In the genomic region with DNA sequence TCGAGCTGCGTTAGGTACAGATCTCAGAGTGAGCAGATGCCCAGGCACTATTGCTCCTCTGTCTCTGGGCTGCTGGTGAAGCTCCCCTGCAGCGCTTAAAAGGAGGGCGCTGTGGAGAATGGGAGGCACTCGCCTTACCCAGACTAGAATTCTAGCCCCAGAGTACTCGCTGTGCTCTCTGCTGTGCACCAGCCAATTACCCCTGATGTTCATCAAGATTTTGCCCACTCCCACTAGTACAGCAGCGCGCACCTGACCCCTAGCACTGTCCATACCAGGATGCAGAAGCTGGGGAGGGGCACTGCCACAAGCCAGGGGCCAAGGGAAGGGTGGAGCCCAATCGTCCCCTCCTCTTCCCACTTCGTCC, we compare ENCODE assay signal across 9 mouse cellular contexts. TPM values are rescaled to one million over a fixed set of nuclear protein-coding genes. Genes with fewer than 3 reads are reported as not detected.
A peak's percentile ranks its signal among the peaks of the same experiment; 100 is the strongest.
DNase-seq lines count a peak whose midpoint lies in the region; ATAC-seq and TF ChIP-seq lines count a peak whose summit lies in the region.
"Had no signal": no experiment of that assay in that cellular context is flagged by ENCODE, and none has a peak within 500 bp of the region (broad histone marks: within the 10 kb centered on the region; RNA-seq: fewer than 3 reads in every experiment).

No protein-coding gene starts in this region.

- CTCF ChIA-PET in Patski (lab: Charles Lee), result interaction anchor here (0.7 to 5.1 kb wide), 14 partner anchors 9 to 55 kb away, joined by 3 to 67 read pairs (median 4); a partner anchor contains a TSS

- no peak overlapping the region for H3K9ac ChIP-seq in heart, embryonic 14.5 days (ENCODE audit: low read length)
- peak overlapping the region; percentile 31; the same call in 1 of the 2 replicates for H3K9ac ChIP-seq in forebrain, postnatal 0 days

- intact Hi-C loops in heart, postnatal 10 days (cut with DNase I), result loop anchor here (1.0 kb wide), 1 partner anchor 26 kb away; no protein-coding TSS in a partner anchor

- H3K4me2 ChIP-seq in heart, embryonic 14.5 days (ENCODE audit: low read length), result peak overlapping the region; percentile 52
- H3K4me2 ChIP-seq in forebrain, postnatal 0 days (ENCODE audit: low read depth), result peak overlapping the region; percentile 41

- peak overlapping the region; percentile 3 to 9; a peak in 2 of 4 replicates for H3K4me3 ChIP-seq in heart, embryonic 14.5 days (ENCODE audit: control insufficient read depth in 1 of 2, insufficient read depth in 1 of 2, low read depth in 1 of 2, low read length in 2 of 2)
- no peak overlapping the region for H3K4me3 ChIP-seq in forebrain, postnatal 0 days (ENCODE audit: low read depth, low read length)

- POLR2A ChIA-PET in Patski (lab: Charles Lee), result interaction anchor here (1.1 to 1.9 kb wide), 4 partner anchors 9 to 27 kb away, joined by 3 to 8 read pairs (median 8); a partner anchor contains a TSS

- in situ Hi-C loops in Patski (cut with MboI; ENCODE audit: low pct_unique_long_range_greater_than_20kb), result no loop called here

- TF ChIP-seq CTCF in Patski (IDR thresholded peaks at IDR 0.05), result no peak
- no peak for TF ChIP-seq CTCF in forebrain, postnatal 0 days (IDR thresholded peaks at IDR 0.05; ENCODE audit: low read depth)

- H3K9me3 ChIP-seq in heart, embryonic 14.5 days (ENCODE audit: control insufficient read depth, low read length), result no peaks in the 10 kb centered on the region
- no peaks in the 10 kb centered on the region for H3K9me3 ChIP-seq in forebrain, postnatal 0 days (ENCODE audit: low read length)

- H3K27ac ChIP-seq in heart, embryonic 14.5 days (replicated peaks in 1 of 2; ENCODE audit: control insufficient read depth in 1 of 2, insufficient read depth in 1 of 2, low read depth in 2 of 2, low read length in 2 of 2), result no peak overlapping the region
- no peak overlapping the region for H3K27ac ChIP-seq in forebrain, postnatal 0 days (ENCODE audit: low read depth, low read length)

- peak; percentile 21; the same call in 1 of the 2 replicates for ATAC-seq in heart, embryonic 14.5 days (ENCODE audit: insufficient number of reproducible peaks, insufficient read depth, low FRiP score, low read depth)
- peak; percentile 48 for ATAC-seq in Patski
- peak; percentile 53 for ATAC-seq in forebrain, postnatal 0 days
- peak; percentile 73 for ATAC-seq in megakaryocyte-erythroid progenitor cell, adult 5-6 weeks (replicated peaks; ENCODE audit: low FRiP score, low TSS enrichment, poor library complexity, severe bottlenecking)

- 5% methylated on average over 10 of the region's 10 CpGs for WGBS in heart, embryonic 14.5 days
- WGBS in forebrain, postnatal 0 days, result 2% methylated on average over 9 of the region's 10 CpGs

- no peak for DNase-seq in heart, postnatal 10 days
- DNase-seq in Patski (ENCODE audit: low read depth, low spot score), result no peak
- no peak for DNase-seq in forebrain, postnatal 0 days
- DNase-seq in B cell, adult 2 months, result no peak
- DNase-seq in MN1 (ENCODE audit: low spot score), result no peak
- no peak for DNase-seq in layer of hippocampus, postnatal 36 days

- 0 out of 2 replicates have a peak, but pooled peaks cover 2% of the 10 kb centered on the region for H3K27me3 ChIP-seq in heart, embryonic 14.5 days (ENCODE audit: control insufficient read depth, insufficient read depth, low read length)
- H3K27me3 ChIP-seq in Patski, result no peaks in the 10 kb centered on the region
- H3K27me3 ChIP-seq in forebrain, postnatal 0 days (ENCODE audit: insufficient read depth, low read length), result no peaks in the 10 kb centered on the region

- no peaks in the 10 kb centered on the region for H3K36me3 ChIP-seq in heart, embryonic 14.5 days (ENCODE audit: control insufficient read depth, insufficient read depth, low read length)
- H3K36me3 ChIP-seq in forebrain, postnatal 0 days (ENCODE audit: insufficient read depth), result no peaks in the 10 kb centered on the region

- H3K4me1 ChIP-seq in heart, embryonic 14.5 days (ENCODE audit: control insufficient read depth in 2 of 2, insufficient read depth in 2 of 2, low read length in 2 of 2), result peaks cover 11 to 15% of the 10 kb centered on the region in 2 experiments
- no peaks in the 10 kb centered on the region for H3K4me1 ChIP-seq in forebrain, postnatal 0 days (ENCODE audit: insufficient read depth)

RNA-seq across cellular contexts. Expression of a gene that starts 10.3 kb away (rescaled TPM):
- 46.8 and 48.9 TPM in 2 replicates for polyA plus RNA-seq in heart, embryonic 14.5 days (2014; fragmentation: Nextera tagmentation; extraction: Ambion mirVana)
- 10 to 100 TPM; 39.4 to 43.2 TPM for total RNA-seq in heart, postnatal 10 days (2021)
- 35.2 TPM for polyA plus RNA-seq in Patski (2021)
- 37.8 and 42.5 TPM in 2 replicates for total RNA-seq in forebrain, postnatal 0 days (2014; rRNA removed)
- polyA plus RNA-seq in forebrain, postnatal 0 days (2015; fragmentation: Nextera tagmentation; extraction: Ambion mirVana), result 39.8 and 39.9 TPM in 2 replicates
- 39.5 and 41.5 TPM in 2 replicates for total RNA-seq in megakaryocyte-erythroid progenitor cell, adult 5-6 weeks (2014; fragmentation: Nextera tagmentation)
- total RNA-seq in megakaryocyte-erythroid progenitor cell, adult 5-6 weeks (2017), result 36.2 and 37.3 TPM in 2 replicates
- total RNA-seq in layer of hippocampus, postnatal 36 days (2021), result 10 to 100 TPM; 28.4 to 29.9 TPM

RNA-seq across cellular contexts. Expression of a gene that starts 24.4 kb away (rescaled TPM):
- polyA plus RNA-seq in heart, embryonic 14.5 days (2014; fragmentation: Nextera tagmentation; extraction: Ambion mirVana), result 13.3 and 16.7 TPM in 2 replicates
- total RNA-seq in heart, postnatal 10 days (2021), result 10 to 100 TPM; 28.0 to 30.0 TPM
- 15.2 TPM for polyA plus RNA-seq in Patski (2021)
- total RNA-seq in forebrain, postnatal 0 days (2014; rRNA removed), result 78.0 and 92.6 TPM in 2 replicates
- polyA plus RNA-seq in forebrain, postnatal 0 days (2015; fragmentation: Nextera tagmentation; extraction: Ambion mirVana), result 79.2 and 106 TPM in 2 replicates
- total RNA-seq in megakaryocyte-erythroid progenitor cell, adult 5-6 weeks (2014; fragmentation: Nextera tagmentation), result 0.25 TPM in 1 of 2 replicates, not detected in the other
- 0.04 and 1.1 TPM in 2 replicates for total RNA-seq in megakaryocyte-erythroid progenitor cell, adult 5-6 weeks (2017)
- total RNA-seq in layer of hippocampus, postnatal 36 days (2021), result 100 to 1,000 TPM; 123 to 125 TPM

RNA-seq across cellular contexts. Expression of a gene that starts 49.3 kb away (rescaled TPM):
- polyA plus RNA-seq in heart, embryonic 14.5 days (2014; fragmentation: Nextera tagmentation; extraction: Ambion mirVana), result not detected in 2 replicates
- total RNA-seq in heart, postnatal 10 days (2021), result not detected
- polyA plus RNA-seq in Patski (2021), result not detected
- total RNA-seq in forebrain, postnatal 0 days (2014; rRNA removed), result not detected in 2 replicates
- polyA plus RNA-seq in forebrain, postnatal 0 days (2015; fragmentation: Nextera tagmentation; extraction: Ambion mirVana), result 0.24 TPM in 1 of 2 replicates, not detected in the other
- not detected in 2 replicates for total RNA-seq in megakaryocyte-erythroid progenitor cell, adult 5-6 weeks (2014; fragmentation: Nextera tagmentation)
- total RNA-seq in megakaryocyte-erythroid progenitor cell, adult 5-6 weeks (2017), result not detected in 2 replicates
- not detected for total RNA-seq in layer of hippocampus, postnatal 36 days (2021)
- polyA plus RNA-seq: large intestine, adult 2 months had no signal

Comparison
In these comparisons a context has a peak if more than half of its experiments do, and no peak if none do; other contexts are left out.
1. ATAC-seq: peak in every context shown above with its lines; median percentile 73 in megakaryocyte-erythroid progenitor cell, adult 5-6 weeks; 53 in forebrain, postnatal 0 days; 48 in Patski; 21 in heart, embryonic 14.5 days.
2. RNA of a gene that starts 24.4 kb away (total RNA-seq): 123 to 125 TPM in layer of hippocampus, postnatal 36 days, 78.0 to 92.6 TPM in forebrain, postnatal 0 days and 28.0 to 30.0 TPM in heart, postnatal 10 days; 0.04 to 1.1 TPM in megakaryocyte-erythroid progenitor cell, adult 5-6 weeks; every median in the first group is over 10 times any median in the second.